Mouse (Mus musculus) bone marrow macrophage, adult 2 months (primary cell): Measurements from ENCODE around the gene Cib4.

ENCODE experiments used
- CTCF ChIP-seq: IDR thresholded peaks from 2 replicates; pipeline ENCODE4 v1.5.1; 2012; ENCODE audit warnings: low read depth, mild to moderate bottlenecking, low read length, moderate library complexity
- POLR2A ChIP-seq: IDR thresholded peaks from 2 replicates; pipeline ENCODE4 v1.6.1; 2012; ENCODE audit warnings: mild to moderate bottlenecking, low read depth, low read length, borderline replicate concordance

- TF ChIP-seq CTCF, result no peak
- no peak for TF ChIP-seq POLR2A
These were observed 105.2 kb downstream of the Cib4 start for GRCm38 (mm10) chr5:30440308-30440906.
